Mouse (Mus musculus): ENCODE results near the gene Ltb4r2.

DNA sequence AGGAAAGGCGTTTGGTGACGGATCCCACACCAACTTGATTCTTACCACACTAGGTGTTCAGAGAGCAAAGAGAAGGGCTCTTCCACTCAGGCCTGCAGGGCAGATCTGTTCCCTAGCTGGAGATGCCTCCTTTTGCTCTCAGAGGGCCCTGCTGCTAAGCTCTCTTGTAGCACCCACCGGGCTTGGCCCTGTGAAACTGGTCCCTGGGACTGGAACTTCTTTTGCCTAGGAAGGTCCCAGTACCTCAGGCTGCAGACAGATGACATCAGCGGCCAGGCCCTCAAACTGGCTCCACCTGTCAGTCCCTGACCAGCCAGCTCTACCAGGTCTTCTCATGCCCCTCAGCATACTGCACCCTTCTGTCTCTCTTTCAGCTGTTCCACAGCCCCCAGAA is 47.5 kb upstream of the Ltb4r2 start, which contains the start of gene Tgm1:
- TF ChIP-seq GATA1 (IDR thresholded peaks at IDR 0.05; ENCODE audit: borderline replicate concordance, low read length) (no peak), FLI1 (IDR thresholded peaks at IDR 0.05; ENCODE audit: low read length) (no peak)
